Mouse (Mus musculus) cerebellum, adult 9-10 months (tissue): ENCODE results near the gene Rln1.
A peak's percentile ranks its signal among the peaks of the same experiment; 100 is the strongest.

Experiments used
- DNase-seq: peaks from one replicate; pipeline ENCODE4 v3.0.0; 2022

Rln1 gene

GRCm38 (mm10) chr19:29360251-29360650 is 25.8 kb upstream of the Rln1 start:
- DNase-seq: no peak

- DNase-seq: no peak
Observed at GRCm38 (mm10) chr19:29356281-29356680, 21.8 kb upstream of the Rln1 start.

- peak; percentile 84 for DNase-seq
Observed at GRCm38 (mm10) chr19:29354895-29355877, 20.7 kb upstream of the Rln1 start.

GRCm38 (mm10) chr19:29350991-29351390 is 16.5 kb upstream of the Rln1 start:
- no peak for DNase-seq

- DNase-seq: no peak
Observed at GRCm38 (mm10) chr19:29345636-29346035, 11.2 kb upstream of the Rln1 start.

- no peak for DNase-seq
Observed at GRCm38 (mm10) chr19:29344868-29345267, 10.4 kb upstream of the Rln1 start.

GRCm38 (mm10) chr19:29342281-29342680 is 7.8 kb upstream of the Rln1 start:
- no peak for DNase-seq

GRCm38 (mm10) chr19:29341029-29341428 is 6.6 kb upstream of the Rln1 start:
- no peak for DNase-seq

GRCm38 (mm10) chr19:29336624-29337023 is 2.2 kb upstream of the Rln1 start:
- DNase-seq: no peak

GRCm38 (mm10) chr19:29326822-29327552 is 7.5 kb downstream of the Rln1 start:
- DNase-seq: no peak

- no peak for DNase-seq
Observed at GRCm38 (mm10) chr19:29326396-29326795, 8.1 kb downstream of the Rln1 start.

GRCm38 (mm10) chr19:29325852-29326180 is 8.7 kb downstream of the Rln1 start:
- no peak for DNase-seq

GRCm38 (mm10) chr19:29325053-29325851 is 9.2 kb downstream of the Rln1 start, which contains the start of gene Insl6:
Gene Insl6, minus strand, starts transcription at chr19:29325356.
- DNase-seq: no peak

- DNase-seq: no peak
Observed at GRCm38 (mm10) chr19:29323416-29324049, 10.9 kb downstream of the Rln1 start.

GRCm38 (mm10) chr19:29312661-29313060 is 21.8 kb downstream of the Rln1 start:
- no peak for DNase-seq

GRCm38 (mm10) chr19:29311791-29312190 is 22.7 kb downstream of the Rln1 start:
- DNase-seq: no peak

GRCm38 (mm10) chr19:29308832-29309231 is 25.6 kb downstream of the Rln1 start:
- no peak for DNase-seq

- DNase-seq: no peak
Observed at GRCm38 (mm10) chr19:29302119-29302518, 32.4 kb downstream of the Rln1 start.

GRCm38 (mm10) chr19:29300919-29301318 is 33.6 kb downstream of the Rln1 start:
- DNase-seq: no peak

GRCm38 (mm10) chr19:29297366-29297765 is 37.1 kb downstream of the Rln1 start:
- DNase-seq: no peak

GRCm38 (mm10) chr19:29296166-29296565 is 38.3 kb downstream of the Rln1 start:
- DNase-seq: no peak

GRCm38 (mm10) chr19:29294756-29295155 is 39.7 kb downstream of the Rln1 start:
- no peak for DNase-seq

- DNase-seq: no peak
Observed at GRCm38 (mm10) chr19:29292546-29292945, 41.9 kb downstream of the Rln1 start.
